Mouse (Mus musculus) stomach, postnatal 0 days (tissue): ENCODE data around the gene Tfap4.

ENCODE experiments used
- CTCF ChIP-seq: IDR thresholded peaks from 2 replicates; pipeline ENCODE4 v1.5.1; 2016; ENCODE audit warnings: antibody characterized with exemption, low read depth, mild to moderate bottlenecking, moderate library complexity
- EP300 ChIP-seq: optimal IDR thresholded peaks from 2 replicates; pipeline ENCODE3; 2016; ENCODE audit warnings: antibody characterized with exemption

GRCm38 (mm10) chr16:4557949-4558348 lies 1.7 kb downstream of the Tfap4 start:
- no peak for TF ChIP-seq CTCF
- no peak for TF ChIP-seq EP300
